Mouse (Mus musculus) liver, embryonic 15.5 days (tissue): ENCODE measurements around the gene Cacna2d1. TPM values are rescaled to one million over a fixed set of nuclear protein-coding genes. Genes with fewer than 3 reads are reported as not detected.

Experiments used
- ATAC-seq: fragments of 200-750 bp; cut with Nextera tagmentation; 2 replicates; pipeline ENCODE4 v1.8.0; 2017; ENCODE audit warnings: moderate number of reproducible peaks, mild to moderate bottlenecking, moderate library complexity; ENCODE audit not compliant: insufficient read depth
- H3K27ac ChIP-seq: fragments of 300-500 bp; sonication (generic); replicated peaks from 2 replicates; pipeline ENCODE4 v1.5.1; 2015; ENCODE audit warnings: mild to moderate bottlenecking, inconsistent platforms
- H3K27me3 ChIP-seq: fragments of 300-500 bp; sonication (generic); 2 replicates; pipeline ENCODE4 v1.6.1; 2015; ENCODE audit warnings: mild to moderate bottlenecking, inconsistent platforms
- H3K36me3 ChIP-seq: fragments of 300-500 bp; sonication (generic); replicated peaks from 2 replicates; pipeline ENCODE4 v1.6.1; 2015; ENCODE audit warnings: moderate library complexity, mild to moderate bottlenecking, inconsistent platforms
- H3K4me1 ChIP-seq: fragments of 300-500 bp; sonication (generic); replicated peaks from 2 replicates; pipeline ENCODE4 v1.6.1; 2015; ENCODE audit warnings: inconsistent platforms
- H3K4me2 ChIP-seq: fragments of 300-500 bp; sonication (generic); 2 replicates; pipeline ENCODE4 v1.6.1; 2015; ENCODE audit warnings: moderate library complexity, mild to moderate bottlenecking, inconsistent platforms
- H3K4me3 ChIP-seq: fragments of 300-500 bp; sonication (generic); replicated peaks from 2 replicates; pipeline ENCODE4 v1.5.1; 2015; ENCODE audit warnings: mild to moderate bottlenecking, inconsistent platforms
- H3K9ac ChIP-seq: fragments of 300-500 bp; sonication (generic); 2 replicates; pipeline ENCODE4 v1.6.1; 2015; ENCODE audit warnings: moderate library complexity, mild to moderate bottlenecking, inconsistent platforms
- H3K9me3 ChIP-seq: fragments of 300-500 bp; sonication (generic); replicated peaks from 2 replicates; pipeline ENCODE4 v1.6.1; 2016; ENCODE audit warnings: inconsistent platforms
- WGBS: fragments of 180-500 bp; shearing (Covaris S2); methylation state at CpG from one replicate; pipeline ENCODE4 v1.1.7; 2015; ENCODE audit warnings: mixed read lengths; ENCODE audit not compliant: insufficient replicate concordance; 5-methylcytosine and 5-hydroxymethylcytosine counted together
- polyA plus RNA-seq: library from polyadenylated mRNA; unstranded; fragments of >200 nt; fragmentation: Nextera tagmentation; extraction: Ambion mirVana; gene quantifications from 2 replicates; pipeline ENCODE4 v1.2.1, GENCODE M21; 2015

Gene Cacna2d1
- polyA plus RNA-seq, 1 experiment from 2014 or later = 0.44 TPM

GRCm38 (mm10) chr5:15941191-15941725, 6.8 kb downstream of the Cacna2d1 start:
- Histone ChIP-seq H3K27ac (no peak overlapping the region), H3K9me3 (no peaks in the 10 kb centered on the region)

GRCm38 (mm10) chr5:15942051-15942450, 7.6 kb downstream of the Cacna2d1 start:
- 55% methylated on average over 4 of the region's 4 CpGs for WGBS
- H3K4me3 ChIP-seq = no peak overlapping the region
- H3K9ac ChIP-seq = no peak overlapping the region
- H3K27me3 ChIP-seq = no peaks in the 10 kb centered on the region
- H3K4me2 ChIP-seq = no peak overlapping the region
- H3K9me3 ChIP-seq = no peaks in the 10 kb centered on the region
- H3K27ac ChIP-seq = no peak overlapping the region
- no peak for ATAC-seq
- H3K36me3 ChIP-seq = no peaks in the 10 kb centered on the region
- H3K4me1 ChIP-seq = no peaks in the 10 kb centered on the region

More at GRCm38 (mm10) chr5:15941191-15941725, 6.8 kb downstream of the Cacna2d1 start:
- Histone ChIP-seq H3K36me3 (no peaks in the 10 kb centered on the region), H3K4me3 (no peak overlapping the region), H3K27me3 (peaks cover 3% of the 10 kb centered on the region), H3K4me1 (no peaks in the 10 kb centered on the region), H3K4me2 (no peak overlapping the region), H3K9ac (no peak overlapping the region)
- 39% methylated on average over 6 of the region's 6 CpGs for whole genome bisulfite sequencing
- no peak for ATAC-seq

GRCm38 (mm10) chr5:15948290-15949037, 14.0 kb downstream of the Cacna2d1 start:
- Histone ChIP-seq H3K9ac (no peak overlapping the region), H3K27me3 (no peaks in the 10 kb centered on the region), H3K4me2 (no peak overlapping the region), H3K27ac (no peak overlapping the region), H3K9me3 (no peaks in the 10 kb centered on the region), H3K36me3 (no peaks in the 10 kb centered on the region), H3K4me1 (no peaks in the 10 kb centered on the region), H3K4me3 (no peak overlapping the region)
- ATAC-seq = no peak
- 76% methylated on average over 6 of the region's 6 CpGs for WGBS

GRCm38 (mm10) chr5:15959760-15960159, 25.3 kb downstream of the Cacna2d1 start:
- H3K27ac ChIP-seq = no peak overlapping the region
- no peak for ATAC-seq
- H3K4me3 ChIP-seq = no peak overlapping the region
- H3K36me3 ChIP-seq = no peaks in the 10 kb centered on the region
- no peak overlapping the region for H3K9ac ChIP-seq
- WGBS = 35% methylated on average over 1 of the region's 1 CpGs
- H3K4me2 ChIP-seq = no peak overlapping the region
- no peaks in the 10 kb centered on the region for H3K4me1 ChIP-seq
- H3K27me3 ChIP-seq = no peaks in the 10 kb centered on the region
- no peaks in the 10 kb centered on the region for H3K9me3 ChIP-seq

GRCm38 (mm10) chr5:15961866-15962265, 27.4 kb downstream of the Cacna2d1 start:
- Histone ChIP-seq H3K27me3 (no peaks in the 10 kb centered on the region), H3K4me1 (no peaks in the 10 kb centered on the region), H3K9ac (no peak overlapping the region), H3K4me3 (no peak overlapping the region), H3K27ac (no peak overlapping the region), H3K9me3 (no peaks in the 10 kb centered on the region), H3K4me2 (no peak overlapping the region), H3K36me3 (no peaks in the 10 kb centered on the region)
- WGBS = 60% methylated on average over 2 of the region's 2 CpGs
- no peak for ATAC-seq

GRCm38 (mm10) chr5:15966888-15967287, 32.4 kb downstream of the Cacna2d1 start:
- ATAC-seq = no peak
- no peak overlapping the region for H3K4me2 ChIP-seq
- H3K4me1 ChIP-seq = no peaks in the 10 kb centered on the region
- no peaks in the 10 kb centered on the region for H3K36me3 ChIP-seq
- no peaks in the 10 kb centered on the region for H3K9me3 ChIP-seq
- no peak overlapping the region for H3K9ac ChIP-seq
- H3K27ac ChIP-seq = no peak overlapping the region
- no peaks in the 10 kb centered on the region for H3K27me3 ChIP-seq
- H3K4me3 ChIP-seq = no peak overlapping the region

GRCm38 (mm10) chr5:15971821-15972220, 37.3 kb downstream of the Cacna2d1 start:
- no peaks in the 10 kb centered on the region for H3K36me3 ChIP-seq
- H3K4me2 ChIP-seq = no peak overlapping the region
- H3K9ac ChIP-seq = no peak overlapping the region
- no peak overlapping the region for H3K4me3 ChIP-seq
- H3K4me1 ChIP-seq = no peaks in the 10 kb centered on the region
- H3K27ac ChIP-seq = no peak overlapping the region
- H3K27me3 ChIP-seq = no peaks in the 10 kb centered on the region
- ATAC-seq = no peak
- 50% methylated on average over 4 of the region's 4 CpGs for WGBS
- no peaks in the 10 kb centered on the region for H3K9me3 ChIP-seq

GRCm38 (mm10) chr5:15972351-15972750, 37.9 kb downstream of the Cacna2d1 start:
- 60% methylated on average over 1 of the region's 1 CpGs for WGBS

GRCm38 (mm10) chr5:15974652-15975051, 40.2 kb downstream of the Cacna2d1 start:
- Histone ChIP-seq H3K4me3 (no peak overlapping the region), H3K36me3 (no peaks in the 10 kb centered on the region), H3K4me2 (no peak overlapping the region), H3K27me3 (no peaks in the 10 kb centered on the region), H3K4me1 (no peaks in the 10 kb centered on the region), H3K27ac (no peak overlapping the region), H3K9ac (no peak overlapping the region), H3K9me3 (no peaks in the 10 kb centered on the region)
- ATAC-seq = no peak

More at GRCm38 (mm10) chr5:15972351-15972750, 37.9 kb downstream of the Cacna2d1 start:
- Histone ChIP-seq H3K27me3 (no peaks in the 10 kb centered on the region), H3K9ac (no peak overlapping the region), H3K27ac (no peak overlapping the region), H3K4me2 (no peak overlapping the region), H3K4me1 (no peaks in the 10 kb centered on the region), H3K36me3 (no peaks in the 10 kb centered on the region), H3K4me3 (no peak overlapping the region), H3K9me3 (no peaks in the 10 kb centered on the region)
- ATAC-seq = no peak

- no peak for ATAC-seq
- WGBS = 66% methylated on average over 2 of the region's 2 CpGs
- Histone ChIP-seq H3K9me3 (no peaks in the 10 kb centered on the region), H3K27me3 (no peaks in the 10 kb centered on the region), H3K4me1 (no peaks in the 10 kb centered on the region), H3K27ac (no peak overlapping the region), H3K4me2 (no peak overlapping the region), H3K9ac (no peak overlapping the region), H3K36me3 (no peaks in the 10 kb centered on the region), H3K4me3 (no peak overlapping the region)
Measured at GRCm38 (mm10) chr5:15979225-15979624, 44.7 kb downstream of the Cacna2d1 start.

- Histone ChIP-seq H3K4me2 (no peak overlapping the region), H3K27ac (no peak overlapping the region), H3K9me3 (no peaks in the 10 kb centered on the region), H3K36me3 (no peaks in the 10 kb centered on the region), H3K4me1 (no peaks in the 10 kb centered on the region), H3K27me3 (no peaks in the 10 kb centered on the region), H3K4me3 (no peak overlapping the region), H3K9ac (no peak overlapping the region)
- ATAC-seq = no peak
- WGBS = 39% methylated on average over 4 of the region's 4 CpGs
Measured at GRCm38 (mm10) chr5:15982573-15982972, 48.1 kb downstream of the Cacna2d1 start.

- Histone ChIP-seq H3K9ac (no peak overlapping the region), H3K4me2 (no peak overlapping the region), H3K27ac (no peak overlapping the region), H3K27me3 (no peaks in the 10 kb centered on the region), H3K4me3 (no peak overlapping the region), H3K36me3 (no peaks in the 10 kb centered on the region), H3K4me1 (no peaks in the 10 kb centered on the region), H3K9me3 (no peaks in the 10 kb centered on the region)
- ATAC-seq = no peak
- 45% methylated on average over 5 of the region's 5 CpGs for WGBS
Measured at GRCm38 (mm10) chr5:15983354-15983753, 48.9 kb downstream of the Cacna2d1 start.
